Mouse (Mus musculus): ENCODE measurements around the gene 4930555G01Rik. TPM values are rescaled to one million over a fixed set of nuclear protein-coding genes. Genes with fewer than 3 reads are reported as not detected.
"Not testable (repeated sequence)": the region's sequence is repeated elsewhere in the genome, so short reads cannot be mapped to it uniquely, and the experiment has no call there.

Gene 4930555G01Rik
- polyA plus RNA-seq (2012; rRNA removed): 0.60 and 0.65 TPM in 2 replicates

- not testable (repeated sequence) for H3K36me3 ChIP-seq (ENCODE audit: control insufficient read depth, insufficient read depth, low read length); H3K27ac ChIP-seq (ENCODE audit: control insufficient read depth, insufficient read depth, low read depth, low read length)
Observed at GRCm38 (mm10) chr14:5050329-5050728, at the start of gene 4930555G01Rik. TSS of gene 4930555G01Rik (plus strand) at chr14:5050629.

GRCm38 (mm10) chr14:5015591-5015990 is 34.8 kb upstream of the 4930555G01Rik start, which contains the start of gene Gm3298:
TSS of gene Gm3298 (plus strand) at chr14:5015891.
- H3K4me3 ChIP-seq (ENCODE audit: control insufficient read depth, low read depth, low read length); H3K4me1 ChIP-seq (ENCODE audit: control insufficient read depth, insufficient read depth, low read length); H3K36me3 ChIP-seq (ENCODE audit: control insufficient read depth, insufficient read depth, low read length); H3K27ac ChIP-seq (ENCODE audit: control insufficient read depth, insufficient read depth, low read depth, low read length); H3K27me3 ChIP-seq (ENCODE audit: control insufficient read depth, insufficient read depth, low read length): not testable (repeated sequence)

More at GRCm38 (mm10) chr14:5050329-5050728, at the start of gene 4930555G01Rik:
- not testable (repeated sequence) for H3K4me1 ChIP-seq (ENCODE audit: control insufficient read depth, insufficient read depth, low read length); H3K27me3 ChIP-seq (ENCODE audit: control insufficient read depth, insufficient read depth, low read length); H3K4me3 ChIP-seq (ENCODE audit: control insufficient read depth, low read depth, low read length)

DNA sequence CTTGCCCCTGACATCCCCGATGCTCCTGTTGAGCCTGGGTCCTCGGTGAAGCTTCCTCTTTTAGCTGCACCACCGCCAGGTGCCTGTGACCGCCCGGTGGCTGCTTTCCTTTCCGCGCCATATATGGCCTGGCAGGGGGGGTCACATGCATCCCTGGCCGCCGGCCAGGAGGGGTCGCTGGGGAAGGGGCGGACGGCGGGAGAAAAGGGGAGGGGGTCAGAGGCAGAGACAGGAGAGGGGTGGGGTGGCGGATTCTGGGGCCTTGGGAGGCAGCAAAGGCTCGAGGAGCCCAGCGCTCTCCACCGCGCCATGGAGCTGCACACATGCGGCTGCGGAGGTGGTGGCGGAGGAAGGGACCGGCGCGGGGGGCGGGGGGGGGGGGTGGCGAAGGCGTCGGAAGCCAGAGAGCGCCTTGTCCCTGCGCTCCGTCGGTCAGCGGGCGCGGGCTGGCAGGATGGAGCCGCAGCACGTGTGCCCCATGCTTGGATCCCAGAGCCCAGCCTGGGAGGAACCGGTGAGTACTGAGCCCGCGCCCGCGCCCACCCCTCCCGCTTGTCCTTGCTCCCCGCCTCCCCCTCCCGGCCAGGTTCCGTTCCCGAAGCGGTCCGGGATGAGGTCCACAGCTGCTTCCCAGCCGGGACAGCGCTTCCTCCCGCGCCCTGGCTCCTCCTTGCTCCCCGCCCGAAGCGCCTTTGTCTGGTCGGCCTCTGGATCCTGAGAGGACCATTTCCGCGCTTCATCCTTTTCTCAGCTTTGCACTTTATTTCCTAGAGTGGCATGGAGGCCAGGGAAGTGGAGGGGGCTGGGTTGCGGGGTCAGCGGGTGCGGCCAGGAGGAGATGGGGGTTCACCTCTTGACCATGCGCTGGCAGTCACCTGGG is 20.4 kb downstream of the 4930555G01Rik start, which contains the start of gene Gm8281:
Gm8281 (plus strand) TSS at position 430 of the 880 bp plus-strand sequence.
- H3K4me1 ChIP-seq (ENCODE audit: control insufficient read depth, insufficient read depth, low read length); H3K27me3 ChIP-seq (ENCODE audit: control insufficient read depth, insufficient read depth, low read length); H3K4me3 ChIP-seq (ENCODE audit: control insufficient read depth, low read depth, low read length); H3K27ac ChIP-seq (ENCODE audit: control insufficient read depth, insufficient read depth, low read depth, low read length); H3K36me3 ChIP-seq (ENCODE audit: control insufficient read depth, insufficient read depth, low read length): not testable (repeated sequence)

Other genes with a start within 250 kb of the 4930555G01Rik start
- 0.41 and 0.57 TPM in 2 replicates for gene Gm3269, start 212.5 kb upstream of the 4930555G01Rik start, polyA plus RNA-seq (2012; rRNA removed)
- gene Gm3264, start 195.1 kb upstream of the 4930555G01Rik start, polyA plus RNA-seq (2012; rRNA removed): 0.27 and 1.5 TPM in 2 replicates
- gene Gm3278, start 158.2 kb upstream of the 4930555G01Rik start, polyA plus RNA-seq (2012; rRNA removed): 0.86 and 0.96 TPM in 2 replicates
- 13.7 and 18.9 TPM in 2 replicates for gene Gm8297, start 66.7 kb upstream of the 4930555G01Rik start, polyA plus RNA-seq (2012; rRNA removed)
- 0.23 TPM in 1 of 2 replicates, not detected in the other for gene Gm3298, start 34.7 kb upstream of the 4930555G01Rik start, polyA plus RNA-seq (2012; rRNA removed)
- 0.42 and 0.62 TPM in 2 replicates for gene Gm8281, start 20.4 kb downstream of the 4930555G01Rik start, polyA plus RNA-seq (2012; rRNA removed)
- gene Gm8279, start 80.9 kb downstream of the 4930555G01Rik start, polyA plus RNA-seq (2012; rRNA removed): 12.9 and 13.5 TPM in 2 replicates
- not detected in 2 replicates for gene Gm3317, start 113.9 kb downstream of the 4930555G01Rik start, polyA plus RNA-seq (2012; rRNA removed)
- gene Gm8271, start 135.2 kb downstream of the 4930555G01Rik start, polyA plus RNA-seq (2012; rRNA removed): not detected in 2 replicates
- 1.6 and 1.9 TPM in 2 replicates for gene Gm3526, start 210.0 kb downstream of the 4930555G01Rik start, polyA plus RNA-seq (2012; rRNA removed)